Mouse (Mus musculus): Measurements from ENCODE around the gene AI481877.

DNA sequence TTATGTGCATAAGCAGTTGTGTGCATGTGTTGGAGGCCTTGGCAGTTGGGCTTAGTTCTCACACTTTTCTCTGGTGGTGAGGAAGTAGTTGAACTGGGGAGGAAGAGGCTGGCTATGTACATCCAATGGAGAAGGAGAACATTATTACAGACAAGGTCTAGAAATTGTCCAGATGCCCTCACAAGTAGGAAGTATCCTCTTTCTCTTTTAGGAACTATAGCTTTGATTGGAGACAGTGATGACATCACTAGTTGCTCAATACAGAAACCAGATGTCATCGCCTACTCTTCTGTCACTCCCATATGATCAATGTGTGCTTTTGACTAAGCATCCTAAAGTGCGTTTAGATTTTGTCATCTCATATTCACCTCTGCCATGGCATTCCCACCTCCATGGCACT, 38.8 kb upstream of the AI481877 start:
- TF ChIP-seq CTCF (IDR thresholded peaks at IDR 0.05; ENCODE audit: insufficient read depth, low read length), result no peak
- TF ChIP-seq POLR2A (IDR thresholded peaks at IDR 0.05; ENCODE audit: borderline replicate concordance, extremely low read depth, low read depth, low read length), result no peak

Data from lung, adult 2 months (tissue).